Mouse (Mus musculus): ENCODE results near the gene Gm11554. TPM values are rescaled to one million over a fixed set of nuclear protein-coding genes. Genes with fewer than 3 reads are reported as not detected.

Gene Gm11554
- polyA plus RNA-seq, 1 experiment: not detected

Other genes with a start within 250 kb of the Gm11554 start
- not detected in 2 replicates for gene Krtap3-2, start 247.6 kb downstream of the Gm11554 start, polyA plus RNA-seq (2012; ENCODE audit: insufficient read depth, insufficient read length, missing spikeins)
- gene Gm11939, start 245.0 kb downstream of the Gm11554 start, polyA plus RNA-seq (2012; ENCODE audit: insufficient read depth, insufficient read length, missing spikeins): not detected in 2 replicates
- not detected in 2 replicates for gene Krtap3-1, start 237.8 kb downstream of the Gm11554 start, polyA plus RNA-seq (2012; ENCODE audit: insufficient read depth, insufficient read length, missing spikeins)
- gene Krtap1-5, start 223.4 kb downstream of the Gm11554 start, polyA plus RNA-seq (2012; ENCODE audit: insufficient read depth, insufficient read length, missing spikeins): not detected in 2 replicates
- not detected in 2 replicates for gene Krtap1-4, start 220.8 kb downstream of the Gm11554 start, polyA plus RNA-seq (2012; ENCODE audit: insufficient read depth, insufficient read length, missing spikeins)
- not detected in 2 replicates for gene Krtap1-3, start 213.1 kb downstream of the Gm11554 start, polyA plus RNA-seq (2012; ENCODE audit: insufficient read depth, insufficient read length, missing spikeins)
- not detected in 2 replicates for gene Krtap9-3, start 206.3 kb downstream of the Gm11554 start, polyA plus RNA-seq (2012; ENCODE audit: insufficient read depth, insufficient read length, missing spikeins)
- gene Gm11938, start 201.1 kb downstream of the Gm11554 start, polyA plus RNA-seq (2012; ENCODE audit: insufficient read depth, insufficient read length, missing spikeins): not detected in 2 replicates
- gene Gm11937, start 194.3 kb downstream of the Gm11554 start, polyA plus RNA-seq (2012; ENCODE audit: insufficient read depth, insufficient read length, missing spikeins): not detected in 2 replicates
- gene Krtap2-4, start 189.6 kb downstream of the Gm11554 start, polyA plus RNA-seq (2012; ENCODE audit: insufficient read depth, insufficient read length, missing spikeins): not detected in 2 replicates
- gene Gm11562, start 184.0 kb downstream of the Gm11554 start, polyA plus RNA-seq (2012; ENCODE audit: insufficient read depth, insufficient read length, missing spikeins): not detected in 2 replicates
- gene Krtap4-1, start 176.2 kb downstream of the Gm11554 start, polyA plus RNA-seq (2012; ENCODE audit: insufficient read depth, insufficient read length, missing spikeins): not detected in 2 replicates
- not detected in 2 replicates for gene Krtap4-2, start 169.4 kb downstream of the Gm11554 start, polyA plus RNA-seq (2012; ENCODE audit: insufficient read depth, insufficient read length, missing spikeins)
- gene Krtap4-7, start 160.4 kb downstream of the Gm11554 start, polyA plus RNA-seq (2012; ENCODE audit: insufficient read depth, insufficient read length, missing spikeins): not detected in 2 replicates
- gene Gm11555, start 154.2 kb downstream of the Gm11554 start, polyA plus RNA-seq (2012; ENCODE audit: insufficient read depth, insufficient read length, missing spikeins): not detected in 2 replicates
- not detected in 2 replicates for gene Gm11563, start 145.5 kb downstream of the Gm11554 start, polyA plus RNA-seq (2012; ENCODE audit: insufficient read depth, insufficient read length, missing spikeins)
- gene Krtap4-6, start 138.5 kb downstream of the Gm11554 start, polyA plus RNA-seq (2012; ENCODE audit: insufficient read depth, insufficient read length, missing spikeins): not detected in 2 replicates
- gene Gm14190, start 113.7 kb downstream of the Gm11554 start, polyA plus RNA-seq (2012; ENCODE audit: insufficient read depth, insufficient read length, missing spikeins): not detected in 2 replicates
- gene Gm14180, start 70.2 kb downstream of the Gm11554 start, polyA plus RNA-seq (2012; ENCODE audit: insufficient read depth, insufficient read length, missing spikeins): not detected in 2 replicates
- not detected in 2 replicates for gene Gm11595, start 31.5 kb downstream of the Gm11554 start, polyA plus RNA-seq (2012; ENCODE audit: insufficient read depth, insufficient read length, missing spikeins)
- not detected in 2 replicates for gene Krtap4-8, start 23.7 kb downstream of the Gm11554 start, polyA plus RNA-seq (2012; ENCODE audit: insufficient read depth, insufficient read length, missing spikeins)
- gene Krtap4-9, start 19.2 kb downstream of the Gm11554 start, polyA plus RNA-seq (2012; ENCODE audit: insufficient read depth, insufficient read length, missing spikeins): not detected in 2 replicates
- gene Gm11596, start 11.0 kb downstream of the Gm11554 start, polyA plus RNA-seq (2012; ENCODE audit: insufficient read depth, insufficient read length, missing spikeins): not detected in 2 replicates
- not detected in 2 replicates for gene Gm11569, start 5.5 kb downstream of the Gm11554 start, polyA plus RNA-seq (2012; ENCODE audit: insufficient read depth, insufficient read length, missing spikeins)
- not detected in 2 replicates for gene Krtap4-13, start 5.4 kb upstream of the Gm11554 start, polyA plus RNA-seq (2012; ENCODE audit: insufficient read depth, insufficient read length, missing spikeins)
- not detected in 2 replicates for gene Gm11564, start 11.2 kb upstream of the Gm11554 start, polyA plus RNA-seq (2012; ENCODE audit: insufficient read depth, insufficient read length, missing spikeins)
- not detected in 2 replicates for gene 2300003K06Rik, start 33.6 kb upstream of the Gm11554 start, polyA plus RNA-seq (2012; ENCODE audit: insufficient read depth, insufficient read length, missing spikeins)
- gene Krtap4-16, start 47.2 kb upstream of the Gm11554 start, polyA plus RNA-seq (2012; ENCODE audit: insufficient read depth, insufficient read length, missing spikeins): not detected in 2 replicates
- gene Gm11568, start 53.5 kb upstream of the Gm11554 start, polyA plus RNA-seq (2012; ENCODE audit: insufficient read depth, insufficient read length, missing spikeins): not detected in 2 replicates
- not detected in 2 replicates for gene Gm11559, start 60.0 kb upstream of the Gm11554 start, polyA plus RNA-seq (2012; ENCODE audit: insufficient read depth, insufficient read length, missing spikeins)
- not detected in 2 replicates for gene Krtap9-1, start 68.9 kb upstream of the Gm11554 start, polyA plus RNA-seq (2012; ENCODE audit: insufficient read depth, insufficient read length, missing spikeins)
- gene Gm11567, start 74.7 kb upstream of the Gm11554 start, polyA plus RNA-seq (2012; ENCODE audit: insufficient read depth, insufficient read length, missing spikeins): not detected in 2 replicates
- not detected in 2 replicates for gene Krtap31-1, start 103.5 kb upstream of the Gm11554 start, polyA plus RNA-seq (2012; ENCODE audit: insufficient read depth, insufficient read length, missing spikeins)
- not detected in 2 replicates for gene Gm11565, start 110.3 kb upstream of the Gm11554 start, polyA plus RNA-seq (2012; ENCODE audit: insufficient read depth, insufficient read length, missing spikeins)
- gene Krtap31-2, start 131.8 kb upstream of the Gm11554 start, polyA plus RNA-seq (2012; ENCODE audit: insufficient read depth, insufficient read length, missing spikeins): not detected in 2 replicates
- not detected in 2 replicates for gene Krtap9-5, start 144.0 kb upstream of the Gm11554 start, polyA plus RNA-seq (2012; ENCODE audit: insufficient read depth, insufficient read length, missing spikeins)
- not detected in 2 replicates for gene Krtap29-1, start 174.6 kb upstream of the Gm11554 start, polyA plus RNA-seq (2012; ENCODE audit: insufficient read depth, insufficient read length, missing spikeins)
- not detected in 2 replicates for gene Krtap16-1, start 182.2 kb upstream of the Gm11554 start, polyA plus RNA-seq (2012; ENCODE audit: insufficient read depth, insufficient read length, missing spikeins)
- gene Krtap17-1, start 189.5 kb upstream of the Gm11554 start, polyA plus RNA-seq (2012; ENCODE audit: insufficient read depth, insufficient read length, missing spikeins): not detected in 2 replicates
- not detected in 2 replicates for gene Krt33a, start 211.8 kb upstream of the Gm11554 start, polyA plus RNA-seq (2012; ENCODE audit: insufficient read depth, insufficient read length, missing spikeins)
- not detected in 2 replicates for gene Krt33b, start 225.4 kb upstream of the Gm11554 start, polyA plus RNA-seq (2012; ENCODE audit: insufficient read depth, insufficient read length, missing spikeins)
- not detected in 2 replicates for gene Krt34, start 237.1 kb upstream of the Gm11554 start, polyA plus RNA-seq (2012; ENCODE audit: insufficient read depth, insufficient read length, missing spikeins)
- gene Krt31, start 246.1 kb upstream of the Gm11554 start, polyA plus RNA-seq (2012; ENCODE audit: insufficient read depth, insufficient read length, missing spikeins): not detected in 2 replicates